Mouse (Mus musculus): ENCODE data around the gene Olfr389.

The Olfr389 gene

DNA sequence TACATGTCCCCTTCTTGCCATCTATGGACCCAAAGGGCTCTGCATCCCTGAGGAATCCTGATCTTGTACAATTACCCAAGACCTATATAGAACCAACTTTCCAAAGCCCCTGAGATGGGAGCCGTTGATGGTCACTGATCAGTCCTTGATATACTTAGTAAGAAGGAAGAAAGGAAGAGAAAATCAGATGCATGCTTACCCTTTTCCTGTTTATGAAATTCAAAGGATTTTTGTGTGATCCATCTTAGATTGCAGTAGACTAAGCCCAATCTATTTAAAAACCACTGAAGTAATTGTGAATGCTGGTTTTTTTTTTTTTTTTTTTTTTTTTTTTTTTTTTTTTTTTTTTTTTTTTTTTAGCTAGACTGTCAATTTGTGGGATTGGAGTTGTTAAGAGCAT, at the start of gene Olfr389:
Gene Olfr389 (minus strand): TSS at position 101 of the 400 bp plus-strand sequence.
- 84% methylated on average over 1 of the region's 1 CpGs for WGBS

DNA sequence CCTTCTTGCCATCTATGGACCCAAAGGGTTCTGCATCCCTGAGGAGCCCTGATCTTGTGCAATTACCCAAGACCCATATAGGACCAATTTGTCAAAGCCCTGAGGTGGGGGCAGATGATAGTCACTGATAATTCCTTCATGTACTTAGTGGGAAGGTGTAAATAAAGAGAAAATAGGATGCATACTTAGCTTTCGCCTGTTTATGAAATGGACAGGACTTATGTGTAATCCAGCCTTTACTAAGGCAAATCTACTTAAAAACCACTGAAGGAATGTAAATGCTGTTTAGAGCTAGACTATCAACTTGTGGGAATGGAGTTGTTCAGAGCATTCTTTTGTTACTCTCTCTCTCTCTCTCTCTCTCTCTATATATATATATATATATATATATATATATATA, 36.4 kb upstream of the Olfr389 start, which contains the start of gene Olfr392:
Gene Olfr392 (minus strand): TSS at position 101 of the 400 bp plus-strand sequence.
- WGBS = 97% methylated on average over 1 of the region's 1 CpGs

DNA sequence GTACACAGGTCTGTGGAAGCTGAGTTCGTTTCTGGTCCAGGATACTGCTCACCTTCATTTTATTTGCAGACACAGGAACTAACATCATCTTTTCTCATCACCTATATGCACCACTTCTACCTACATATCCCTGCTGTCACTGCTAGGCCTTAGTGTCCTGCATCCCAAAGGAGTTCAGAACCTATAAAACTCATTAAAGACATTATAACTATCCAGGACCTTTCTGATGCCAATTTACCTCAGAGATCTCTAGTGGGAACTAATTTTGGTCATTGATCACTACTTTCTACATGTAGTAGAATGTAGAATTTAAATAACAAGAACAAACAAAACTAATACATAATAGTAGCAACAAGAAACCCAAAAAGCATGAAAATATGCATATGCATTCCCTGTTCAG, 22.4 kb upstream of the Olfr389 start, which contains the start of gene Olfr391-ps:
Gene Olfr391-ps (minus strand): TSS at position 101 of the 400 bp plus-strand sequence.
- 15% methylated on average over 1 of the region's 1 CpGs for WGBS

DNA sequence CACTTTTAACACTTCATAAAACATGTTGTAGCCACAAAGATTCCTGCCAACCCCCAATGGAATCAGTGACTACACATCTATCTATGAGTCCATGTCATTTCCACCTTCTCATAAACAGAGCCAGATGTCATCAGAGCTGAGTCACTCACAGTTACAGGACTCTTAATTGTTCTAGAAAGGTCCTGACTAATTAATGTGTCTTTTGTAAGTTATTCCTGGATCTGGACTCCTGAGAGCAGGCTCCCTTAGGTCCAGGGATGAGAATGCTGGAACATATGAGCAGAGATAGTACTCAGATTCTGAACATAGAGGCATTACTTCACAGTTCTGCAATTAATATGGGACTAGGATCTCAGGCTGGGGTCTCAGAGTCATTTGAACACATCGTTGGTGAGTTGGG, 2.2 kb upstream of the Olfr389 start, which contains the start of gene Olfr390:
Gene Olfr390 (plus strand): TSS at position 301 of the 400 bp plus-strand sequence.
- WGBS = 68% methylated on average over 1 of the region's 1 CpGs

Measured in cerebral cortex, adult 2 months (tissue).